Comparison of ENCODE assay signal across 9 mouse cellular contexts in genomic region chr9:77480574-77481319, GRCm38 (mm10).
A peak's percentile ranks its signal among the peaks of the same experiment; 100 is the strongest.
DNase-seq lines count a peak whose midpoint lies in the region; ATAC-seq and TF ChIP-seq lines count a peak whose summit lies in the region.
"Had no signal": no experiment of that assay in that cellular context is flagged by ENCODE, and none has a peak within 500 bp of the region (broad histone marks: within the 10 kb centered on the region; RNA-seq: fewer than 3 reads in every experiment).

No protein-coding gene starts in this region.

- TF ChIP-seq CTCF in heart, postnatal 0 days (IDR thresholded peaks at IDR 0.05; ENCODE audit: low read depth) = no peak

- no peak for TF ChIP-seq EP300 in heart, postnatal 0 days (IDR thresholded peaks at IDR 0.05; ENCODE audit: low read depth)

- H3K27ac ChIP-seq in heart, postnatal 0 days (ENCODE audit: low read depth) = peak overlapping the region; percentile 54
- H3K27ac ChIP-seq in hindbrain, embryonic 15.5 days (replicated peaks) = 0 out of 2 replicates have a peak overlapping the region, but pooled peaks have one; percentile 2
- H3K27ac ChIP-seq: liver, embryonic 13.5 days had no signal

- H3K27me3 ChIP-seq in heart, postnatal 0 days (ENCODE audit: control insufficient read depth, insufficient read depth, low read length) = no peaks in the 10 kb centered on the region
- H3K27me3 ChIP-seq in hindbrain, embryonic 15.5 days = no peaks in the 10 kb centered on the region
- H3K27me3 ChIP-seq: liver, embryonic 13.5 days had no signal

- ATAC-seq in heart, postnatal 0 days (ENCODE audit: insufficient read depth, low read depth) = no peak
- ATAC-seq in hindbrain, embryonic 15.5 days (ENCODE audit: low FRiP score, low read depth) = 0 out of 2 replicates have a peak, but pooled peaks have one; percentile 12

- H3K9me3 ChIP-seq in heart, postnatal 0 days (replicated peaks; ENCODE audit: control insufficient read depth, low read length) = no peaks in the 10 kb centered on the region
- no peaks in the 10 kb centered on the region for H3K9me3 ChIP-seq in hindbrain, embryonic 15.5 days
- H3K9me3 ChIP-seq: liver, embryonic 13.5 days had no signal

- H3K4me3 ChIP-seq in heart, postnatal 0 days (ENCODE audit: low read depth, low read length) = no peak overlapping the region
- H3K4me3 ChIP-seq in hindbrain, embryonic 15.5 days = no peak overlapping the region
- H3K4me3 ChIP-seq: liver, embryonic 13.5 days had no signal

- no peak overlapping the region for H3K4me2 ChIP-seq in heart, postnatal 0 days (ENCODE audit: low read depth, low read length)
- no peak overlapping the region for H3K4me2 ChIP-seq in hindbrain, embryonic 15.5 days
- H3K4me2 ChIP-seq: liver, embryonic 13.5 days had no signal

- WGBS in heart, postnatal 0 days = 65% methylated on average over 9 of the region's 9 CpGs
- 46% methylated on average over 9 of the region's 9 CpGs for WGBS in hindbrain, embryonic 15.5 days

- DNase-seq in heart, postnatal 0 days (ENCODE audit: low spot score) = no peak
- no peak for DNase-seq in heart, postnatal 4 days
- peak; percentile 34 for DNase-seq in thymus, postnatal 4 days
- DNase-seq in thymus, postnatal 25 days = no peak
- DNase-seq in adipocyte (ENCODE audit: low spot score) = no peak
- no peak for DNase-seq in lung, postnatal 36 days
- no peak for DNase-seq in adrenal gland, postnatal 36 days
- DNase-seq: liver, embryonic 13.5 days had no signal

- H3K4me1 ChIP-seq in heart, postnatal 0 days (ENCODE audit: control insufficient read depth, insufficient read depth) = peaks cover 37% of the 10 kb centered on the region
- peaks cover 31% of the 10 kb centered on the region for H3K4me1 ChIP-seq in hindbrain, embryonic 15.5 days (replicated peaks)

- no peak overlapping the region for H3K9ac ChIP-seq in heart, postnatal 0 days (replicated peaks; ENCODE audit: low read depth, low read length)
- no peak overlapping the region for H3K9ac ChIP-seq in hindbrain, embryonic 15.5 days
- H3K9ac ChIP-seq: liver, embryonic 13.5 days had no signal

- H3K36me3 ChIP-seq in heart, postnatal 0 days (replicated peaks; ENCODE audit: control insufficient read depth, insufficient read depth, low read length) = no peaks in the 10 kb centered on the region
- no peaks in the 10 kb centered on the region for H3K36me3 ChIP-seq in hindbrain, embryonic 15.5 days
- H3K36me3 ChIP-seq: liver, embryonic 13.5 days had no signal
